Mouse (Mus musculus) adrenal gland, postnatal 0 days (tissue): ENCODE results near the gene Aldh1a2. TPM values are rescaled to one million over a fixed set of nuclear protein-coding genes. Genes with fewer than 3 reads are reported as not detected.

Experiments used
- polyA plus RNA-seq: library from polyadenylated mRNA; unstranded; fragments of >200 nt; fragmentation: Nextera tagmentation; extraction: Ambion mirVana; gene quantifications from 2 replicates; pipeline ENCODE4 v1.2.1, GENCODE M21; 2015

The Aldh1a2 gene
- 24.7 and 44.6 TPM in 2 replicates for polyA plus RNA-seq

DNA sequence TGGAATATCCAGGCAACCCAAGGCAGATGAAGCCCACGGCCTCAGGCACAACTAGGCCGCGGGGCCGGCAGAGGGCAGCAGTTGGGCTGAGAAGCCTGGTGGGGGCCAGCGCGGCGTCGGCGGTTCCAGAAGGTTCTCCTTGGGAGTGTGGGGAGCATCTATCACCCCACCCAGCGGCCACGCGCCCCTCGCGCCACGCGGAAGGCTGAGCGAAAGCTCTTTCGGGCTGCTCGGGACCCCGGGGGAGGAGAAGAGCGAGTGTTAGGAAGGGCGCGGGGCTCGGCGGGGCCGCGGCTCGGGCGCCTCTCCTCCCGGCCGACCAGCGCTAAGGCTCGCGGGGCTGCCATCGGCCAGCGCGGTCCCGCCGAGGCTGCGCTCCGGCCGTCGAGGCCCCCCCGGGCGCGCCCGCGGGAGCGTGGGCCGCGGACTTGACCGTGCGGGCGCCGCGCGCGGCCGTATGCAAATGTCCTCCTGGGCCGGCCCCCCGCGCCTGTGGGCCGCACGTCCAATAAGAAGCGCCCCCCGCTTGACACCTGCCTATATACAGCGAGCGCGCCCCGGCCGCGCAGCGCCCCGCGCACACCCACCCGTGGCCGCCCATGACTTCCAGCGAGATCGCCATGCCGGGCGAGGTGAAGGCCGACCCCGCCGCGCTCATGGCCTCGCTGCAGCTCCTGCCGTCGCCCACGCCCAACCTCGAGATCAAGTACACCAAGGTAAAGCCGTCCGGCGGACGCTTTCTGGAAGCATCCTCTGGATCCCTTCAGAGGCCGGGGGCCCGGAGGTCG, at the start of gene Aldh1a2:
Gene Aldh1a2, plus strand, starts transcription at position 542 of the 788 bp plus-strand sequence.

GRCm38 (mm10) chr9:71168511-71168910, 47.1 kb upstream of the Aldh1a2 start, which contains the start of gene Aqp9:
Gene Aqp9, minus strand, starts transcription at chr9:71168682.

Other genes with a start within 250 kb of the Aldh1a2 start
- 1.8 and 2.3 TPM in 2 replicates for gene Aqp9, start 47.1 kb upstream of the Aldh1a2 start, polyA plus RNA-seq